Mouse (Mus musculus) limb, embryonic 11.5 days (tissue): ENCODE measurements around the gene Rassf4. TPM values are rescaled to one million over a fixed set of nuclear protein-coding genes. Genes with fewer than 3 reads are reported as not detected.

Source experiments
- ATAC-seq: fragments of 200-750 bp; cut with Nextera tagmentation; 2 replicates; pipeline ENCODE4 v1.8.0; 2017; ENCODE audit warnings: low read depth; ENCODE audit not compliant: insufficient number of reproducible peaks, low FRiP score, low TSS enrichment
- DNase-seq: peaks from one replicate; pipeline ENCODE4 v3.0.0-alpha.2; 2015; ENCODE audit warnings: low spot score
- H3K27ac ChIP-seq: fragments of 300-500 bp; sonication (generic); replicated peaks from 2 replicates; pipeline ENCODE4 v1.5.1; 2014; ENCODE audit warnings: low read depth, mild to moderate bottlenecking, low read length
- H3K27me3 ChIP-seq: fragments of 300-500 bp; sonication (generic); 2 replicates; pipeline ENCODE4 v1.6.1; 2014; ENCODE audit warnings: mild to moderate bottlenecking, low read length, mixed read lengths; ENCODE audit not compliant: control insufficient read depth, insufficient read depth
- H3K36me3 ChIP-seq: fragments of 300-500 bp; sonication (generic); 2 replicates; pipeline ENCODE4 v1.6.1; 2014; ENCODE audit warnings: mild to moderate bottlenecking, low read length, moderate library complexity, mixed read lengths; ENCODE audit not compliant: control insufficient read depth, insufficient read depth
- H3K4me1 ChIP-seq: fragments of 300-500 bp; sonication (generic); 2 replicates; pipeline ENCODE4 v1.6.1; 2014; ENCODE audit warnings: low read length, mixed read lengths; ENCODE audit not compliant: control insufficient read depth, insufficient read depth
- H3K4me2 ChIP-seq: fragments of 300-500 bp; sonication (generic); 2 replicates; pipeline ENCODE4 v1.6.1; 2014; ENCODE audit warnings: low read depth, mild to moderate bottlenecking, moderate library complexity; ENCODE audit not compliant: severe bottlenecking
- H3K4me3 ChIP-seq: fragments of 300-500 bp; sonication (generic); 2 replicates; pipeline ENCODE4 v1.5.1; 2014; ENCODE audit warnings: low read depth, low read length
- H3K9ac ChIP-seq: fragments of 300-500 bp; sonication (generic); 2 replicates; pipeline ENCODE4 v1.6.1; 2014; ENCODE audit warnings: mild to moderate bottlenecking, low read length
- H3K9me3 ChIP-seq: fragments of 300-500 bp; sonication (generic); 2 replicates; pipeline ENCODE4 v1.6.1; 2016; ENCODE audit warnings: low read length; ENCODE audit not compliant: control insufficient read depth
- WGBS: fragments of 180-500 bp; shearing (Covaris S2); extraction: QIAGEN DNeasy Blood & Tissue Kit; methylation state at CpG from one replicate; pipeline ENCODE4 v1.1.7; 2014; 5-methylcytosine and 5-hydroxymethylcytosine counted together
- microRNA-seq: library from miRNA; unstranded; fragments of <30 nt; microRNA quantifications from one replicate; pipeline ENCODE4, GENCODE M21; 2016
- polyA plus RNA-seq: library from polyadenylated mRNA; unstranded; fragments of >200 nt; fragmentation: Nextera tagmentation; extraction: Ambion mirVana; gene quantifications from 2 replicates; pipeline ENCODE4 v1.2.1, GENCODE M21; 2014

Gene Rassf4
- polyA plus RNA-seq, 1 experiment from 2014 or later = 8.1 TPM

GRCm38 (mm10) chr6:116584095-116584494, 89.7 kb downstream of the Rassf4 start, which contains the start of gene Olfr215:
Gene Olfr215 (minus strand): TSS chr6:116584195.
- Histone ChIP-seq H3K27me3 (no peaks in the 10 kb centered on the region), H3K9me3 (no peaks in the 10 kb centered on the region), H3K4me1 (no peaks in the 10 kb centered on the region), H3K4me2 (no peak within 1 kb of the TSS), H3K9ac (no peak within 1 kb of the TSS), H3K4me3 (no peak within 1 kb of the TSS), H3K27ac (no peak within 1 kb of the TSS), H3K36me3 (no peaks in the 10 kb centered on the region)
- ATAC-seq (no peak), DNase-seq (no peak)
- 83% methylated on average over 4 of the region's 4 CpGs for WGBS

Small RNA genes lying within 50 kb of the gene (microRNA-seq; reads per million reads assigned to microRNA genes)
- not detected for gene Mir7043

Other genes with a start within 250 kb of the Rassf4 start
- gene Alox5, start 212.8 kb downstream of the Rassf4 start, polyA plus RNA-seq = 0.75 and 0.98 TPM in 2 replicates
- gene Olfr211, start 184.9 kb downstream of the Rassf4 start, polyA plus RNA-seq = not detected in 2 replicates
- gene Olfr212, start 167.4 kb downstream of the Rassf4 start, polyA plus RNA-seq = not detected in 2 replicates
- not detected in 2 replicates for gene Olfr213, start 135.5 kb downstream of the Rassf4 start, polyA plus RNA-seq
- 0.40 and 0.52 TPM in 2 replicates for gene Gm5580, start 122.8 kb downstream of the Rassf4 start, polyA plus RNA-seq
- gene Olfr214, start 119.7 kb downstream of the Rassf4 start, polyA plus RNA-seq = not detected in 2 replicates
- not detected in 2 replicates for gene Olfr215, start 89.8 kb downstream of the Rassf4 start, polyA plus RNA-seq
- gene Zfp422, start 45.0 kb downstream of the Rassf4 start, polyA plus RNA-seq = 300 and 303 TPM in 2 replicates
- gene Depp1, start 23.3 kb downstream of the Rassf4 start, polyA plus RNA-seq = 24.5 and 29.3 TPM in 2 replicates
- gene Tmem72, start 43.0 kb upstream of the Rassf4 start, polyA plus RNA-seq = 0.04 and 0.10 TPM in 2 replicates